Mouse (Mus musculus): Measurements from ENCODE around the gene Bnc2.

DNA sequence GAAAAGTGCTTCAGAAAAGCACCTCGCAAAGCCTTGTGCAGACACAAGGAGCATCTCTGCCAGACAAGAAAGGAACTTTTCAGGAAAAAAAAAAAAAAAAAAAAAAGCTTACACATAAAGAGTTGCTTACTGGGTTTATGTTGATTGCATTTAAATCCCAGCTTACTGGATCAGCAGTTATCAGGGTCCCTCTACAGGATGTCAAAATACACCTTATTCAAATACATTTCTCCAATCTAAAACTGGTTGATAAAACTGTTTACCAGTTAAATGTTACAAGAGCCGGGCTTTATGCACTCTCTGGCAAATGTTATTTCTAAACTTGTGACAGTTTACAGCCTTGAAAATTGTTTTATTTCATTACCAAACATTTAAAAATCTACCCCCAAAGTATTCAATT is 130.4 kb downstream of the Bnc2 start:
- TF ChIP-seq CTCF (IDR thresholded peaks at IDR 0.05; ENCODE audit: control insufficient read depth, insufficient read depth, insufficient read length) (no peak), MYOD1 (IDR thresholded peaks at IDR 0.05; ENCODE audit: control insufficient read depth, insufficient read length, low read depth) (no peak), MYOG (IDR thresholded peaks at IDR 0.05; ENCODE audit: control insufficient read depth, extremely low read depth, insufficient read length) (no peak), USF1 (IDR thresholded peaks at IDR 0.05; ENCODE audit: low read depth) (no peak), CEBPB (IDR thresholded peaks at IDR 0.05; ENCODE audit: low read depth) (no peak)
